Mouse (Mus musculus): ENCODE measurements at regions not wholly inside any gene's neighbourhood (a gene's known extent, or its start where the extent isn't known, plus 50 kb on each side); places are given as distances from the start of the nearest gene placed in this dataset.
A peak's percentile ranks its signal among the peaks of the same experiment; 100 is the strongest.

GRCm38 (mm10) chr14:71795713-71796112 lies 695.9 kb downstream of the Gm9195 start:
- H3K4me2 ChIP-seq = no peak overlapping the region
- H3K4me3 ChIP-seq (ENCODE audit: low read depth, low read length) = no peak overlapping the region
- DNase-seq (ENCODE audit: low spot score, missing footprints) = no peak
- H3K27me3 ChIP-seq (ENCODE audit: control insufficient read depth, insufficient read depth, low read length) = no peaks in the 10 kb centered on the region
- H3K4me1 ChIP-seq (ENCODE audit: control insufficient read depth, insufficient read depth, low read length) = peaks cover 3% of the 10 kb centered on the region
- H3K36me3 ChIP-seq (ENCODE audit: control insufficient read depth, insufficient read depth, low read length) = no peaks in the 10 kb centered on the region
- no peak for ATAC-seq (ENCODE audit: low FRiP score)
- 83% methylated on average over 3 of the region's 3 CpGs for WGBS
- no peak overlapping the region for H3K27ac ChIP-seq (ENCODE audit: low read depth, low read length)
- no peaks in the 10 kb centered on the region for H3K9me3 ChIP-seq (ENCODE audit: control insufficient read depth, low read length)
- H3K9ac ChIP-seq (ENCODE audit: low read length) = no peak overlapping the region

- no peak overlapping the region for H3K4me2 ChIP-seq
- no peak overlapping the region for H3K27ac ChIP-seq (ENCODE audit: low read depth, low read length)
- no peaks in the 10 kb centered on the region for H3K36me3 ChIP-seq (ENCODE audit: control insufficient read depth, insufficient read depth, low read length)
- DNase-seq (ENCODE audit: low spot score, missing footprints) (no peak), ATAC-seq (ENCODE audit: low FRiP score) (no peak)
- H3K9me3 ChIP-seq (ENCODE audit: control insufficient read depth, low read length) = no peaks in the 10 kb centered on the region
- no peak overlapping the region for H3K9ac ChIP-seq (ENCODE audit: low read length)
- 70% methylated on average over 1 of the region's 1 CpGs for whole genome bisulfite sequencing
- H3K4me1 ChIP-seq (ENCODE audit: control insufficient read depth, insufficient read depth, low read length) = no peaks in the 10 kb centered on the region
- no peaks in the 10 kb centered on the region for H3K27me3 ChIP-seq (ENCODE audit: control insufficient read depth, insufficient read depth, low read length)
- no peak overlapping the region for H3K4me3 ChIP-seq (ENCODE audit: low read depth, low read length)
These were observed 714.6 kb downstream of the Gm9195 start for GRCm38 (mm10) chr14:71776990-71777525.

- H3K27ac ChIP-seq (ENCODE audit: low read depth, low read length) = no peak overlapping the region
- no peak for DNase-seq (ENCODE audit: low spot score, missing footprints)
These were observed 724.8 kb downstream of the Gm9195 start for GRCm38 (mm10) chr14:71766856-71767255.

GRCm38 (mm10) chr14:71728542-71728941 lies 763.1 kb downstream of the Gm9195 start:
- Histone ChIP-seq H3K27ac (ENCODE audit: low read depth, low read length) (no peak overlapping the region), H3K4me1 (ENCODE audit: control insufficient read depth, insufficient read depth, low read length) (no peaks in the 10 kb centered on the region), H3K4me2 (no peak overlapping the region), H3K4me3 (ENCODE audit: low read depth, low read length) (no peak overlapping the region), H3K9ac (ENCODE audit: low read length) (no peak overlapping the region), H3K36me3 (ENCODE audit: control insufficient read depth, insufficient read depth, low read length) (no peaks in the 10 kb centered on the region), H3K27me3 (ENCODE audit: control insufficient read depth, insufficient read depth, low read length) (no peaks in the 10 kb centered on the region), H3K9me3 (ENCODE audit: control insufficient read depth, low read length) (no peaks in the 10 kb centered on the region)
- WGBS = 92% methylated on average over 4 of the region's 4 CpGs
- ATAC-seq (ENCODE audit: low FRiP score) = no peak
- peak; percentile 1 for DNase-seq (ENCODE audit: low spot score, missing footprints)

More at GRCm38 (mm10) chr14:71766856-71767255, 724.8 kb downstream of the Gm9195 start:
- H3K27me3 ChIP-seq (ENCODE audit: control insufficient read depth, insufficient read depth, low read length) = no peaks in the 10 kb centered on the region
- no peak overlapping the region for H3K4me2 ChIP-seq
- H3K9me3 ChIP-seq (ENCODE audit: control insufficient read depth, low read length) = no peaks in the 10 kb centered on the region
- H3K36me3 ChIP-seq (ENCODE audit: control insufficient read depth, insufficient read depth, low read length) = no peaks in the 10 kb centered on the region
- H3K9ac ChIP-seq (ENCODE audit: low read length) = no peak overlapping the region
- ATAC-seq (ENCODE audit: low FRiP score) = no peak
- H3K4me3 ChIP-seq (ENCODE audit: low read depth, low read length) = no peak overlapping the region
- 83% methylated on average over 1 of the region's 1 CpGs for WGBS
- H3K4me1 ChIP-seq (ENCODE audit: control insufficient read depth, insufficient read depth, low read length) = no peaks in the 10 kb centered on the region

- ATAC-seq (ENCODE audit: low FRiP score) (no peak), DNase-seq (ENCODE audit: low spot score, missing footprints) (peak; percentile 62)
- no peak overlapping the region for H3K27ac ChIP-seq (ENCODE audit: low read depth, low read length)
- no peak overlapping the region for H3K4me2 ChIP-seq
- no peaks in the 10 kb centered on the region for H3K27me3 ChIP-seq (ENCODE audit: control insufficient read depth, insufficient read depth, low read length)
- H3K36me3 ChIP-seq (ENCODE audit: control insufficient read depth, insufficient read depth, low read length) = no peaks in the 10 kb centered on the region
- no peaks in the 10 kb centered on the region for H3K9me3 ChIP-seq (ENCODE audit: control insufficient read depth, low read length)
- H3K4me3 ChIP-seq (ENCODE audit: low read depth, low read length) = no peak overlapping the region
- H3K9ac ChIP-seq (ENCODE audit: low read length) = no peak overlapping the region
- H3K4me1 ChIP-seq (ENCODE audit: control insufficient read depth, insufficient read depth, low read length) = no peaks in the 10 kb centered on the region
- 77% methylated on average over 2 of the region's 2 CpGs for WGBS
These were observed 768.1 kb downstream of the Gm9195 start for GRCm38 (mm10) chr14:71723526-71723925.

GRCm38 (mm10) chr14:71709528-71710289 lies 781.9 kb downstream of the Gm9195 start:
- H3K36me3 ChIP-seq (ENCODE audit: control insufficient read depth, insufficient read depth, low read length) = no peaks in the 10 kb centered on the region
- DNase-seq (ENCODE audit: low spot score, missing footprints) = peak; percentile 83
- ATAC-seq (ENCODE audit: low FRiP score) = peak; percentile 92
- H3K4me2 ChIP-seq = no peak overlapping the region
- peak overlapping the region; percentile 17; the same call in 1 of the 2 replicates for H3K27ac ChIP-seq (ENCODE audit: low read depth, low read length)
- no peaks in the 10 kb centered on the region for H3K9me3 ChIP-seq (ENCODE audit: control insufficient read depth, low read length)
- H3K4me3 ChIP-seq (ENCODE audit: low read depth, low read length) = no peak overlapping the region
- H3K9ac ChIP-seq (ENCODE audit: low read length) = no peak overlapping the region
- no peaks in the 10 kb centered on the region for H3K27me3 ChIP-seq (ENCODE audit: control insufficient read depth, insufficient read depth, low read length)
- H3K4me1 ChIP-seq (ENCODE audit: control insufficient read depth, insufficient read depth, low read length) = no peaks in the 10 kb centered on the region
- 49% methylated on average over 5 of the region's 5 CpGs for WGBS

- Histone ChIP-seq H3K4me2 (no peak overlapping the region), H3K36me3 (ENCODE audit: control insufficient read depth, insufficient read depth, low read length) (no peaks in the 10 kb centered on the region), H3K27ac (ENCODE audit: low read depth, low read length) (no peak overlapping the region), H3K9ac (ENCODE audit: low read length) (no peak overlapping the region), H3K9me3 (ENCODE audit: control insufficient read depth, low read length) (no peaks in the 10 kb centered on the region), H3K27me3 (ENCODE audit: control insufficient read depth, insufficient read depth, low read length) (no peaks in the 10 kb centered on the region; the same call in 1 of the 2 replicates), H3K4me3 (ENCODE audit: low read depth, low read length) (no peak overlapping the region), H3K4me1 (ENCODE audit: control insufficient read depth, insufficient read depth, low read length) (peaks cover 9% of the 10 kb centered on the region; the same call in 1 of the 2 replicates)
- 65% methylated on average over 3 of the region's 3 CpGs for WGBS
- peak; percentile 88 for DNase-seq (ENCODE audit: low spot score, missing footprints)
- peak; percentile 61; the same call in 1 of the 2 replicates for ATAC-seq (ENCODE audit: low FRiP score)
These were observed 798.7 kb downstream of the Gm9195 start for GRCm38 (mm10) chr14:71692752-71693437.

- Histone ChIP-seq H3K4me1 (ENCODE audit: control insufficient read depth, insufficient read depth, low read length) (no peaks in the 10 kb centered on the region), H3K4me3 (ENCODE audit: low read depth, low read length) (no peak overlapping the region), H3K9ac (ENCODE audit: low read length) (no peak overlapping the region), H3K4me2 (no peak overlapping the region), H3K27ac (ENCODE audit: low read depth, low read length) (no peak overlapping the region), H3K9me3 (ENCODE audit: control insufficient read depth, low read length) (no peaks in the 10 kb centered on the region), H3K36me3 (ENCODE audit: control insufficient read depth, insufficient read depth, low read length) (no peaks in the 10 kb centered on the region), H3K27me3 (ENCODE audit: control insufficient read depth, insufficient read depth, low read length) (no peaks in the 10 kb centered on the region)
- no peak for DNase-seq (ENCODE audit: low spot score, missing footprints)
- ATAC-seq (ENCODE audit: low FRiP score) = no peak
- 88% methylated on average over 4 of the region's 4 CpGs for WGBS
These were observed 817.1 kb downstream of the Gm9195 start for GRCm38 (mm10) chr14:71674564-71674963.

GRCm38 (mm10) chr14:71673837-71674236 lies 817.8 kb downstream of the Gm9195 start:
- DNase-seq (ENCODE audit: low spot score, missing footprints) (no peak), ATAC-seq (ENCODE audit: low FRiP score) (no peak)
- Histone ChIP-seq H3K27ac (ENCODE audit: low read depth, low read length) (no peak overlapping the region), H3K4me3 (ENCODE audit: low read depth, low read length) (no peak overlapping the region), H3K4me2 (no peak overlapping the region), H3K36me3 (ENCODE audit: control insufficient read depth, insufficient read depth, low read length) (no peaks in the 10 kb centered on the region), H3K4me1 (ENCODE audit: control insufficient read depth, insufficient read depth, low read length) (no peaks in the 10 kb centered on the region), H3K27me3 (ENCODE audit: control insufficient read depth, insufficient read depth, low read length) (no peaks in the 10 kb centered on the region), H3K9ac (ENCODE audit: low read length) (no peak overlapping the region), H3K9me3 (ENCODE audit: control insufficient read depth, low read length) (no peaks in the 10 kb centered on the region)
- 89% methylated on average over 2 of the region's 2 CpGs for WGBS
